11 mouse cellular contexts compared by ENCODE assay signal in genomic region chr6:22496471-22496870, GRCm38 (mm10).
DNase-seq lines count a peak whose midpoint lies in the region; ATAC-seq and TF ChIP-seq lines count a peak whose summit lies in the region.
"Had no signal": no experiment of that assay in that cellular context is flagged by ENCODE, and none has a peak within 500 bp of the region (broad histone marks: within the 10 kb centered on the region; RNA-seq: fewer than 3 reads in every experiment).

No protein-coding gene starts in this region.

- H3K27ac ChIP-seq in midbrain, postnatal 0 days (ENCODE audit: low read depth, low read length): no peak overlapping the region
- H3K27ac ChIP-seq in midbrain, embryonic 14.5 days (replicated peaks; ENCODE audit: low read depth, low read length): no peak overlapping the region
- H3K27ac ChIP-seq in hindbrain, embryonic 11.5 days (ENCODE audit: low read depth, low read length): no peak overlapping the region
- H3K27ac ChIP-seq: embryonic facial prominence, embryonic 13.5 days had no signal

- TF ChIP-seq CTCF in midbrain, postnatal 0 days (IDR thresholded peaks at IDR 0.05): peak; percentile 8; the same call in 1 of the 2 replicates

- H3K4me2 ChIP-seq in midbrain, postnatal 0 days (ENCODE audit: low read depth, low read length, poor library complexity, severe bottlenecking): no peak overlapping the region
- H3K4me2 ChIP-seq in midbrain, embryonic 14.5 days (ENCODE audit: low read length): no peak overlapping the region
- H3K4me2 ChIP-seq in hindbrain, embryonic 11.5 days (replicated peaks; ENCODE audit: low read depth, low read length): no peak overlapping the region
- H3K4me2 ChIP-seq: embryonic facial prominence, embryonic 13.5 days had no signal

- H3K27me3 ChIP-seq in midbrain, postnatal 0 days (ENCODE audit: insufficient read depth, low read length): no peaks in the 10 kb centered on the region
- H3K27me3 ChIP-seq in midbrain, embryonic 14.5 days (ENCODE audit: control insufficient read depth, insufficient read depth, low read length): no peaks in the 10 kb centered on the region
- no peaks in the 10 kb centered on the region for H3K27me3 ChIP-seq in hindbrain, embryonic 11.5 days (ENCODE audit: control insufficient read depth, insufficient read depth, low read length)
- H3K27me3 ChIP-seq: embryonic facial prominence, embryonic 13.5 days had no signal

- 94% methylated on average over 1 of the region's 1 CpGs for WGBS in midbrain, postnatal 0 days
- WGBS in midbrain, embryonic 14.5 days: 91% methylated on average over 1 of the region's 1 CpGs
- WGBS in hindbrain, embryonic 11.5 days: 88% methylated on average over 1 of the region's 1 CpGs

- ATAC-seq in midbrain, postnatal 0 days (ENCODE audit: low FRiP score): no peak
- no peak for ATAC-seq in midbrain, embryonic 14.5 days (ENCODE audit: low FRiP score, low TSS enrichment)
- ATAC-seq in hindbrain, embryonic 11.5 days (ENCODE audit: low FRiP score): no peak
- ATAC-seq: forebrain, embryonic 14.5 days had no signal

- DNase-seq in kidney, adult 9 months: peak; percentile 14
- DNase-seq in kidney, adult 11 months: no peak
- no peak for DNase-seq in midbrain, postnatal 0 days (ENCODE audit: low spot score)
- no peak for DNase-seq in midbrain, embryonic 14.5 days
- DNase-seq in R1 (ENCODE audit: low read depth, low spot score): peak; percentile 39
- no peak for DNase-seq in hindbrain, embryonic 11.5 days (ENCODE audit: low spot score)
- DNase-seq in neural tube, embryonic 10.5 days (ENCODE audit: extremely low spot score, low spot score): no peak
- DNase-seq: cerebellum, adult 9-11 months; gastrocnemius, postnatal 36 days had no signal

- H3K4me3 ChIP-seq in midbrain, postnatal 0 days (ENCODE audit: low read depth, low read length): no peak overlapping the region
- no peak overlapping the region for H3K4me3 ChIP-seq in midbrain, embryonic 14.5 days (replicated peaks; ENCODE audit: low read depth, low read length)
- H3K4me3 ChIP-seq in hindbrain, embryonic 11.5 days (ENCODE audit: low read depth, low read length): no peak overlapping the region
- H3K4me3 ChIP-seq: embryonic facial prominence, embryonic 13.5 days had no signal

- no peak overlapping the region for H3K9ac ChIP-seq in midbrain, postnatal 0 days (replicated peaks; ENCODE audit: low read length, poor library complexity, severe bottlenecking)
- no peak overlapping the region for H3K9ac ChIP-seq in midbrain, embryonic 14.5 days (replicated peaks; ENCODE audit: low read length)
- no peak overlapping the region for H3K9ac ChIP-seq in hindbrain, embryonic 11.5 days (ENCODE audit: low read depth, low read length)
- H3K9ac ChIP-seq: embryonic facial prominence, embryonic 13.5 days had no signal

- no peaks in the 10 kb centered on the region for H3K4me1 ChIP-seq in midbrain, postnatal 0 days (ENCODE audit: insufficient read depth, low read length)
- no peaks in the 10 kb centered on the region for H3K4me1 ChIP-seq in midbrain, embryonic 14.5 days (ENCODE audit: control insufficient read depth, insufficient read depth, low read length)
- no peaks in the 10 kb centered on the region for H3K4me1 ChIP-seq in hindbrain, embryonic 11.5 days (replicated peaks; ENCODE audit: control insufficient read depth, insufficient read depth, low read length)
- H3K4me1 ChIP-seq: embryonic facial prominence, embryonic 13.5 days had no signal

- H3K9me3 ChIP-seq in midbrain, postnatal 0 days (ENCODE audit: low read length): no peaks in the 10 kb centered on the region
- no peaks in the 10 kb centered on the region for H3K9me3 ChIP-seq in midbrain, embryonic 14.5 days (ENCODE audit: control insufficient read depth, low read length)
- H3K9me3 ChIP-seq in hindbrain, embryonic 11.5 days (ENCODE audit: control insufficient read depth, low read length): no peaks in the 10 kb centered on the region
- H3K9me3 ChIP-seq: embryonic facial prominence, embryonic 13.5 days had no signal

- no peaks in the 10 kb centered on the region for H3K36me3 ChIP-seq in midbrain, postnatal 0 days (ENCODE audit: insufficient read depth, low read length)
- no peaks in the 10 kb centered on the region for H3K36me3 ChIP-seq in midbrain, embryonic 14.5 days (ENCODE audit: control insufficient read depth, insufficient read depth, low read length)
- H3K36me3 ChIP-seq in hindbrain, embryonic 11.5 days (ENCODE audit: control insufficient read depth, insufficient read depth, low read length): no peaks in the 10 kb centered on the region
- H3K36me3 ChIP-seq: embryonic facial prominence, embryonic 13.5 days had no signal

Comparison
In these comparisons a context has a peak if more than half of its experiments do, and no peak if none do; other contexts are left out.
1. DNase-seq: peak in kidney, adult 9 months (single experiment) and R1 (single experiment); none in kidney, adult 11 months (single experiment), midbrain, postnatal 0 days (single experiment), midbrain, embryonic 14.5 days (single experiment), hindbrain, embryonic 11.5 days (single experiment) and neural tube, embryonic 10.5 days (single experiment).